Mouse (Mus musculus) cortical plate, adult 2 months (tissue): ENCODE data around the gene Ap1s1. TPM values are rescaled to one million over a fixed set of nuclear protein-coding genes. Genes with fewer than 3 reads are reported as not detected.

ENCODE experiments used
- H3K27ac ChIP-seq: fragments of 200-500 bp; 2 replicates; pipeline ENCODE4 v1.5.1; 2012; ENCODE audit warnings: low read length, control low read depth, inconsistent platforms; ENCODE audit not compliant: insufficient read depth
- H3K4me1 ChIP-seq: fragments of 200-500 bp; 2 replicates; pipeline ENCODE4 v1.6.1; 2011; ENCODE audit warnings: low read length; ENCODE audit not compliant: control insufficient read depth, insufficient read depth
- H3K4me3 ChIP-seq: fragments of 200-500 bp; 2 replicates; pipeline ENCODE4 v1.5.1; 2011; ENCODE audit warnings: mild to moderate bottlenecking, low read length, control low read depth; ENCODE audit not compliant: insufficient read depth
- CTCF ChIP-seq: fragments of 200-500 bp; IDR thresholded peaks from 2 replicates; pipeline ENCODE4 v1.5.1; 2011; ENCODE audit warnings: mild to moderate bottlenecking, control low read depth, low read length; ENCODE audit not compliant: insufficient read depth; ENCODE audit errors: extremely low read depth
- POLR2A ChIP-seq: fragments of 200-500 bp; IDR thresholded peaks from 2 replicates; pipeline ENCODE4 v1.6.1; 2011; ENCODE audit warnings: mild to moderate bottlenecking, low read length, control low read depth; ENCODE audit not compliant: insufficient read depth; ENCODE audit errors: extremely low read depth
- polyA plus RNA-seq: library from polyadenylated mRNA; depleted of rRNA; stranded (reverse); fragments of >200 nt; gene quantifications from 2 replicates; pipeline ENCODE4 v1.2.3, GENCODE M21; 2012

The Ap1s1 gene
- polyA plus RNA-seq, 1 experiment = 311 TPM

GRCm38 (mm10) chr5:137046324-137046718 lies 386 bp upstream of the Ap1s1 start:
- peaks cover 3% of the 10 kb centered on the region for H3K4me1 ChIP-seq
- no peak for TF ChIP-seq CTCF
- TF ChIP-seq POLR2A = no peak
- H3K27ac ChIP-seq = peak overlapping the region; percentile 30
- H3K4me3 ChIP-seq = peak overlapping the region; percentile 76

DNA sequence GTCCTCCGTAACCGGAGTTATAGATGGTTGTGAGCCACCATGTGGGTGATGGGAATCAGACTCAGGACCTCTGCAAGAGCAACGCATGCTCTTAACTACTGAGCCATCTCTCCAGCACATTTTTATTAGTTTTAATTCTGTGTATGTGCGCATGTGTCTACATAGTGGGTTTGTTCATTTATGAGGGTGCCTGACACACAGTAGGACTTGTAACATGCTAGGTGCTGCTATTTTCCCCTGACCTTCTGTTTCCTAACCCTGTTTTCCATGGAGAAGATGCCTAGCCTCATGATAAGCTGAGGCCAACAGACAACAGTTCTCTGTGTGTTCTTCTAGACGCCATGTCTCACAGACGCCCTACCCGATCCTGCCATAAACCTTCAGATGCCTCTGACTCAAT lies 1.9 kb downstream of the Ap1s1 start:
- TF ChIP-seq POLR2A = no peak
- TF ChIP-seq CTCF = no peak
- Histone ChIP-seq H3K27ac (no peak overlapping the region), H3K4me1 (peaks cover 3% of the 10 kb centered on the region), H3K4me3 (no peak overlapping the region)

DNA sequence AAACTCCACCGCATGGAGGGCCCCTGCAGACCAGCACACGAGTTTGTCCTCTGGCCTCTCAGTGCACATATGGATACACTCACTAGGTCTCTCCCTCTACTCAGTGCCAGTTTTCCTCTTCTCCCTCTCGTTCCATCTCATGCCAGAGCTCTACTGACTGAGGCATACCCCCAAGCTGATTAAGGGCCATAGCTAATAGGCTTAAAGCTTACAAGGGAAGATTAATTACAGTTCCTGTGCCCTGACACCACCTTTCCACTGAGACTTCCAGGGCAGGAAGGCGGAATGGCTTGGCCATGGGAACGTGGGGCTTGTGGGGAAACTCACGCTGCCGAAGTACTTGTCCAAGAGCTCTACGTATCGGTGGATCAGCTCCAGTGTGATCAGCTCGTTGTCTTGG lies 4.5 kb downstream of the Ap1s1 start:
- peaks cover 2% of the 10 kb centered on the region for H3K4me1 ChIP-seq
- no peak for TF ChIP-seq POLR2A
- TF ChIP-seq CTCF = no peak

DNA sequence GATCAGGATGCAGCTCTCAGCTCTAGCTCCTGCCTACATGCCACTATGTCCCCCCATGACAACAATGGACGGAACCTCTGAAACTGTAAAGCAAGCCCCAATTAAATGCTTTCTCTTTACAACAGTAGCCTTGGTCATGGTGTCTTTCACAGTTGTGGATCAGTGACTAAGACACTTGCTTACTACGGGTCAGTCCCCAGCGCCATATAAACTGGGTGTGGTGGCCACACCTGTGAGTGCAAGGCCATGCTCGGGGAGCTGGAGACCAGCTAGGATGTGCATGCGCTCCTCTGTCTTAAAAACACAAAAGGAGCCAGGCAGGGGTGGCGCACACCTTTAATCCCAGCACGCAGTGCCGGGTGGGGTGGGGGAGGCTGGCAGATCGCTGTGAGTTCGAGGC lies 6.5 kb downstream of the Ap1s1 start:
- H3K27ac ChIP-seq = no peak overlapping the region

More for the DNA sequence above, 4.5 kb downstream of the Ap1s1 start:
- Histone ChIP-seq H3K4me3 (no peak overlapping the region), H3K27ac (no peak overlapping the region)

GRCm38 (mm10) chr5:137036211-137036610 lies 9.7 kb downstream of the Ap1s1 start:
- Histone ChIP-seq H3K27ac (peak overlapping the region; percentile 27; the same call in 1 of the 2 replicates), H3K4me3 (no peak overlapping the region), H3K4me1 (no peaks in the 10 kb centered on the region)
- TF ChIP-seq CTCF (no peak), POLR2A (no peak)

More for the DNA sequence above, 6.5 kb downstream of the Ap1s1 start:
- no peak overlapping the region for H3K4me3 ChIP-seq
- H3K4me1 ChIP-seq = no peaks in the 10 kb centered on the region
- TF ChIP-seq POLR2A (no peak), CTCF (no peak)

GRCm38 (mm10) chr5:137032641-137033074 lies 13.3 kb downstream of the Ap1s1 start:
- peak overlapping the region; percentile 76 for H3K4me3 ChIP-seq
- H3K27ac ChIP-seq = no peak overlapping the region
- no peak for TF ChIP-seq CTCF
- TF ChIP-seq POLR2A = peak; percentile 55
- no peaks in the 10 kb centered on the region for H3K4me1 ChIP-seq

- Histone ChIP-seq H3K27ac (peak overlapping the region; percentile 88), H3K4me3 (peak overlapping the region; percentile 76), H3K4me1 (no peaks in the 10 kb centered on the region)
- no peak for TF ChIP-seq CTCF
- peak; percentile 57 for TF ChIP-seq POLR2A
These were observed 13.9 kb downstream of the Ap1s1 start for GRCm38 (mm10) chr5:137032033-137032421.

DNA sequence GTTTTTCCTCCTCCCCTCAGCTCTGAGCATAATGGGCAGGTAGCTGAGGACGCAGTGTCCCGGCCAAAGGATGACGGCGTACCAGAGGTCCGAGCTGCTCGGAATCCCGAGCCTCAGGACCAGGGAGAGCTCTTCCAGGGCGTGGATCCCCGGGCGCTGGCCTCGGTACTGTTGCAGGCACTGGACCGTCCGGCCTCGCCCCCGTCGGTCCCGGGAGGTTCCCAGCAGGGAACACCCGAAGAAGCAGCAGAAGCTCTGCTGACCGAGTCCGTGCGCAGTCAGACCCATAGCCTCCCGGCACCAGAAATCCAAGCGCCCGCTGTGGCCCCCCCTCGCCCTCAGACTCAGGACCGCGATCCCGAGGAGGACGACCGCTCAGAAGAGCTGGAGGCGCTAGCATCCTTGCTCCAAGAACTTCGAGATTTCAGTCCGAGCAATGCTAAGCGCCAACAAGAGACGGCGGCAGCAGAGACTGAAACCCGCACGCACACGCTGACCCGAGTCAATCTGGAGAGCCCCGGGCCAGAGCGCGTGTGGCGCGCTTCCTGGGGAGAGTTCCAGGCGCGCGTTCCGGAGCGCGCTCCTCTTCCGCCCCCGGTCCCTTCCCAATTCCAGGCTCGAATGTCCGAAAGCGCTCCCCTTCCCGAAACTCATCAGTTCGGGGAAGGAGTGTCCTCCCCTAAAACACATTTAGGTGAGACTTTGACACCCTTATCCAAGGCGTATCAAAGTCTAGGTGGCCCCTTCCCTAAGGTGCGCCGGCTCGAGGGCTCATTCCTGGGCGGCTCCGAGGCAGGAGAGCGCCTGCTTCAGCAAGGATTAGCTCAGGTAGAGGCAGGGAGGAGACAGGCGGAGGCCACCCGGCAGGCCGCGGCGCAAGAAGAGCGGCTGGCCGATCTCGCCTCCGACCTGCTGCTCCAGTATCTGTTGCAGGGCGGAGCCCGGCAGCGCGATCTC lies 14.6 kb downstream of the Ap1s1 start:
- Histone ChIP-seq H3K27ac (peak overlapping the region; percentile 88), H3K4me3 (peak overlapping the region; percentile 76), H3K4me1 (no peaks in the 10 kb centered on the region)
- TF ChIP-seq CTCF = no peak
- TF ChIP-seq POLR2A = no peak

- Histone ChIP-seq H3K4me3 (peak overlapping the region; percentile 76), H3K4me1 (no peaks in the 10 kb centered on the region), H3K27ac (peak overlapping the region; percentile 52)
- no peak for TF ChIP-seq CTCF
- TF ChIP-seq POLR2A = no peak; the same call in 1 of the 2 replicates
These were observed 15.5 kb downstream of the Ap1s1 start for GRCm38 (mm10) chr5:137030416-137030810.
